Mouse (Mus musculus) limb, embryonic 11.5 days (tissue): ENCODE measurements around the gene Mmd2. TPM values are rescaled to one million over a fixed set of nuclear protein-coding genes. Genes with fewer than 3 reads are reported as not detected.

ENCODE experiments used
- ATAC-seq: fragments of 200-750 bp; cut with Nextera tagmentation; 2 replicates; pipeline ENCODE4 v1.8.0; 2017; ENCODE audit warnings: low read depth; ENCODE audit not compliant: insufficient number of reproducible peaks, low FRiP score, low TSS enrichment
- DNase-seq: peaks from one replicate; pipeline ENCODE4 v3.0.0-alpha.2; 2015; ENCODE audit warnings: low spot score
- H3K27ac ChIP-seq: fragments of 300-500 bp; sonication (generic); replicated peaks from 2 replicates; pipeline ENCODE4 v1.5.1; 2014; ENCODE audit warnings: low read depth, mild to moderate bottlenecking, low read length
- H3K27me3 ChIP-seq: fragments of 300-500 bp; sonication (generic); 2 replicates; pipeline ENCODE4 v1.6.1; 2014; ENCODE audit warnings: mild to moderate bottlenecking, low read length, mixed read lengths; ENCODE audit not compliant: control insufficient read depth, insufficient read depth
- H3K36me3 ChIP-seq: fragments of 300-500 bp; sonication (generic); 2 replicates; pipeline ENCODE4 v1.6.1; 2014; ENCODE audit warnings: mild to moderate bottlenecking, low read length, moderate library complexity, mixed read lengths; ENCODE audit not compliant: control insufficient read depth, insufficient read depth
- H3K4me1 ChIP-seq: fragments of 300-500 bp; sonication (generic); 2 replicates; pipeline ENCODE4 v1.6.1; 2014; ENCODE audit warnings: low read length, mixed read lengths; ENCODE audit not compliant: control insufficient read depth, insufficient read depth
- H3K4me2 ChIP-seq: fragments of 300-500 bp; sonication (generic); 2 replicates; pipeline ENCODE4 v1.6.1; 2014; ENCODE audit warnings: low read depth, mild to moderate bottlenecking, moderate library complexity; ENCODE audit not compliant: severe bottlenecking
- H3K4me3 ChIP-seq: fragments of 300-500 bp; sonication (generic); 2 replicates; pipeline ENCODE4 v1.5.1; 2014; ENCODE audit warnings: low read depth, low read length
- H3K9ac ChIP-seq: fragments of 300-500 bp; sonication (generic); 2 replicates; pipeline ENCODE4 v1.6.1; 2014; ENCODE audit warnings: mild to moderate bottlenecking, low read length
- H3K9me3 ChIP-seq: fragments of 300-500 bp; sonication (generic); 2 replicates; pipeline ENCODE4 v1.6.1; 2016; ENCODE audit warnings: low read length; ENCODE audit not compliant: control insufficient read depth
- WGBS: fragments of 180-500 bp; shearing (Covaris S2); extraction: QIAGEN DNeasy Blood & Tissue Kit; methylation state at CpG from one replicate; pipeline ENCODE4 v1.1.7; 2014; 5-methylcytosine and 5-hydroxymethylcytosine counted together
- polyA plus RNA-seq: library from polyadenylated mRNA; unstranded; fragments of >200 nt; fragmentation: Nextera tagmentation; extraction: Ambion mirVana; gene quantifications from 2 replicates; pipeline ENCODE4 v1.2.1, GENCODE M21; 2014

The Mmd2 gene
- polyA plus RNA-seq, 1 experiment from 2014 or later = 0.59 TPM

DNA sequence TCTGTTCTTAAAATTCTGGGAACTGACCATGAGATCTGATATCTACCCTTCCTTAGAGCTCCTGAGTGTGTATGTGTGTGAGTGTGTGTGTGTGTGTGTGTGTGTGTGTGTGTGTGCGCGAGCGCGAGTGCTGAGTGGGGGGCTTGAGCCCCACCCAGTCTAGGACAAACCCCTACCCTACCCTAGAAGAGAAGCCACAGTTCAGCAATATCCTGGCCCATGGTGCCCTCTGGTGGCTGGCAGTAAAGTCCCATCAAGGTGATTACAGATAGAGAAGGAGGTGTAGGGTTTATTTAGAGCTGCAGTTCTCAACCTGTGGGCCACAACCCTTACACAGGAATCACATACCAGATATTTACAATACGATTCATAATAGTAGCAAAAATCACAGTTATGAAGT lies 11.3 kb upstream of the Mmd2 start:
- DNase-seq (peak; percentile 72), ATAC-seq (peak; percentile 57; the same call in 1 of the 2 replicates)
- Histone ChIP-seq H3K36me3 (no peaks in the 10 kb centered on the region), H3K4me3 (no peak overlapping the region), H3K9ac (no peak overlapping the region), H3K4me1 (no peaks in the 10 kb centered on the region), H3K4me2 (no peak overlapping the region), H3K27ac (no peak overlapping the region), H3K9me3 (no peaks in the 10 kb centered on the region), H3K27me3 (no peaks in the 10 kb centered on the region)
- WGBS = 23% methylated on average over 5 of the region's 5 CpGs

DNA sequence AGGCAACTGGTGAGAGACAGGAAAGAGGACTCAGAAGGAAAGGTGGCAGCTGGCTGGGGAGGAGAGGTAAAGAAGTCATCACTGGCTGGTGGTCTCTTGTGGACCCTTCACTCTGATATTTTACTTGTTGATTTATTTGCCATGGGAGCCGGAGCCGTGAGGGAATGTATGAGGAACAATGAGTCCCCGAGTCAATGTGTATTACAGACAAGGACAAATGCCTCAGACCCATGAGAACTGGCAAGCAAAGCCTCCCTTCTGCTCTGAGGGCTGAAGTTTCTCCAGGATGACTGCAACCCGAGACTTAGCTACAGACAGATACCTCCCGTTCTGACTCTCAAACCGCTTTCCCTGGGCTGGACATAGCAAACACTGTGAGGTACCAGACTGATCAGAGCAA lies 7.7 kb upstream of the Mmd2 start:
- no peaks in the 10 kb centered on the region for H3K4me1 ChIP-seq
- H3K36me3 ChIP-seq = no peaks in the 10 kb centered on the region
- no peak overlapping the region for H3K9ac ChIP-seq
- no peak overlapping the region for H3K27ac ChIP-seq
- H3K27me3 ChIP-seq = no peaks in the 10 kb centered on the region
- no peaks in the 10 kb centered on the region for H3K9me3 ChIP-seq
- no peak overlapping the region for H3K4me2 ChIP-seq
- ATAC-seq = no peak
- 55% methylated on average over 6 of the region's 6 CpGs for WGBS
- DNase-seq = no peak
- H3K4me3 ChIP-seq = no peak overlapping the region

DNA sequence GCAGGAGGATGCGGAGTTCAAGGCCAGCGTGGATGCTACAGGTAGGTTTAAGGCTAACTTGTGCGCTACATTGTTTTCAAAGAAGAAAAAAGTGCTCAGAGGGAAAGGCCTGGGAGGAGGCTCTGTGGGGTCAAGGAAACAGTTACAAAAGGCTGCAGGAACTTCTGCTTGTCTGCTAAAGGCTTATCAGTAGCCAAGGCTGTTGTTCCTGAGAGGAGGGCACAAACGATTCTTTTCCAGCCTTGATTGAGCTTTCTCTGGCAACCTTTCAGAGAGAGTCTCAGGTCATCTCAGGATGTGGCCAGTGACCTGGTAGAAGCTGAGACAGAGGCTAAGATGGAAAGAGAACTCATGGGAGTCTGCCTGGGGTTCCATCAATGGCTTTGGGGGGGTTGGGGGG lies 7.0 kb upstream of the Mmd2 start:
- DNase-seq (no peak), ATAC-seq (no peak)
- Histone ChIP-seq H3K9me3 (no peaks in the 10 kb centered on the region), H3K9ac (no peak overlapping the region), H3K36me3 (no peaks in the 10 kb centered on the region), H3K27me3 (no peaks in the 10 kb centered on the region), H3K4me2 (no peak overlapping the region), H3K4me1 (no peaks in the 10 kb centered on the region), H3K4me3 (no peak overlapping the region), H3K27ac (no peak overlapping the region)
- WGBS = 87% methylated on average over 4 of the region's 4 CpGs

DNA sequence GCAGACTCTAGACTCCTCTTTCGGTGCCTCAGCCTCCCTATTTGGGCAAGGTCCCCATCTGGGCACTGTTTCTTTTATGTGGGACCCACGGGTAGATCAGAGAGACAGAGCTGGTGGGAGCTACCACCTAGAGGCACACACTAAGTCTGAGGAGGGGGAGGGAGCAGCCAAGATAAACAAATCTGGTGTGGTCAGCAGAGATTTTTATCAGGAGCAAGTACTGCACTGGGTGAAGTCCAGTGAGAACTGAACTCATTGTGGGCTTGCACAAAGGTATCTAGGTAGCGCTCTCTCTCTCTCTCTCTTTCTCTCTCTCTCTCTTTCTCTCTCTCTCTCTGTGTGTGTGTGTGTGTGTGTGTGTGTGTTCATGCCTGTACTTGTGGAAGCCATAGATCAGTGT lies 5.9 kb upstream of the Mmd2 start:
- ATAC-seq = no peak
- H3K36me3 ChIP-seq = no peaks in the 10 kb centered on the region
- 62% methylated on average over 3 of the region's 3 CpGs for WGBS

DNA sequence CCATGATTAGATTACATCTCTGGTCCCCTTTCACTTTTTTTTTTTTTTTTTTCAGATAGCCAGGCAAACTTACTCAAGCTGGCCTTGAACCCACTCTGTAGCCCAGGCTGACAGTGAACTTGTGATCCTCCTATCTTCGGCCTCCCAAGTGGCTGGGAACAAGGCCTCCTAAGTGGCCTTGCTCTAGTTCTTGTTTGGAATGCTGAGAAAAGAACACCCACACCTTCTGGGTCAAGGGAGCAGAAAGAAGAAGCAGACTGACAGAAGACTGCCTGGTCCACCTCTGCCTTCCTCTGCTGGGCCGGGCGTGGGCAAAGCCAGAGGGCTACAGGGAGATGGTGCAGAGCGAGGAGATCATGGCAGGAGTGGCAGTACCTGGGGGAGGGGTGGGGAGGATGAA lies 1.8 kb upstream of the Mmd2 start:
- WGBS = 86% methylated on average over 4 of the region's 4 CpGs
- no peaks in the 10 kb centered on the region for H3K36me3 ChIP-seq
- peaks cover 3% of the 10 kb centered on the region; the same call in 1 of the 2 replicates for H3K27me3 ChIP-seq
- no peak for ATAC-seq
- no peak overlapping the region for H3K9ac ChIP-seq
- no peaks in the 10 kb centered on the region for H3K9me3 ChIP-seq
- no peak for DNase-seq
- H3K4me1 ChIP-seq = peaks cover 3% of the 10 kb centered on the region; the same call in 1 of the 2 replicates
- H3K4me2 ChIP-seq = no peak overlapping the region
- no peak overlapping the region for H3K4me3 ChIP-seq
- H3K27ac ChIP-seq = no peak overlapping the region

More for the DNA sequence above, 5.9 kb upstream of the Mmd2 start:
- Histone ChIP-seq H3K4me2 (no peak overlapping the region), H3K4me3 (no peak overlapping the region), H3K4me1 (no peaks in the 10 kb centered on the region), H3K9me3 (no peaks in the 10 kb centered on the region), H3K9ac (no peak overlapping the region), H3K27me3 (no peaks in the 10 kb centered on the region), H3K27ac (no peak overlapping the region)
- DNase-seq = no peak

DNA sequence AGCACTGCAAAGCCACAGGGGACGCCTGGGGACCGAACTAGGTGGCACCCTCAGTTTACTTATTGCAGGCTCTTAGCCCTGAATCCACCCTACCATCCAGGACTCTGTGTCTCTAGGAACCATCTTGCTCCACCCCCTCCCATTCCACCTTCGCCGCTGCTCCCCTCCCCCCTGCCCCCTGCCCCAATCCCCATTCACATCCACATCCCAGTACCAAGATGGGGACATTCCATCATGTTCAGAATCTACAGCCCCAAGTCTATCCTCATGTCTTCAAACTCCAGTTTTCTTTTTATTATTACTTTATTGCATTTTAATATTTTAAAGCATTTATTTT lies 357 bp upstream of the Mmd2 start:
- peak overlapping the region; percentile 74 for H3K4me2 ChIP-seq
- H3K27ac ChIP-seq = no peak overlapping the region
- H3K9ac ChIP-seq = no peak overlapping the region
- H3K4me1 ChIP-seq = peaks cover 3% of the 10 kb centered on the region; the same call in 1 of the 2 replicates
- no peaks in the 10 kb centered on the region for H3K9me3 ChIP-seq
- no peaks in the 10 kb centered on the region for H3K36me3 ChIP-seq
- ATAC-seq (no peak), DNase-seq (no peak)
- H3K27me3 ChIP-seq = peaks cover 3% of the 10 kb centered on the region; the same call in 1 of the 2 replicates
- peak overlapping the region; percentile 37 for H3K4me3 ChIP-seq
- 3% methylated on average over 4 of the region's 4 CpGs for WGBS

DNA sequence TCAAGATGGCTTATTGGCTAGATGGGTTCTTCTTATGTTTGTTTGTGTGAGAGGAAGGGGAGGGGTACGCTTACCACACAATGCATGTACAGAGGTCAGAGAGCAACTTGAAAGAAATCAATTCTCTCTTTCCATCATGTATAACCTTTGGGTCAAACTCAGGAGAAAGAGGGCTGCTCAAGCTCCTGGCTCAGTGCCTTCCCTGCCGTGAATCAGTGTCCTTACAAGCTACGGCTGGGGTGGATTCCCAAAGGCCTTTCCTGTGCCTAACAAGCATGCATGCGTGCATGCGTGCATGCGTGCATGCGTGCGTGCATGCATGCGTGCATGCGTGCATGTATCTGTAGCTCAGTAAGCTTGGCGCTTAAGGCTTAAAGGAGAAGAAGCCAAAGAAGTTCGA lies 3.3 kb downstream of the Mmd2 start:
- DNase-seq = no peak
- H3K4me1 ChIP-seq = peaks cover 3% of the 10 kb centered on the region; the same call in 1 of the 2 replicates
- peaks cover 3% of the 10 kb centered on the region; the same call in 1 of the 2 replicates for H3K27me3 ChIP-seq
- H3K36me3 ChIP-seq = no peaks in the 10 kb centered on the region
- H3K9me3 ChIP-seq = no peaks in the 10 kb centered on the region
- WGBS = 91% methylated on average over 12 of the region's 12 CpGs
- no peak overlapping the region for H3K9ac ChIP-seq
- no peak overlapping the region for H3K27ac ChIP-seq
- no peak for ATAC-seq
- H3K4me3 ChIP-seq = no peak overlapping the region
- no peak overlapping the region for H3K4me2 ChIP-seq

DNA sequence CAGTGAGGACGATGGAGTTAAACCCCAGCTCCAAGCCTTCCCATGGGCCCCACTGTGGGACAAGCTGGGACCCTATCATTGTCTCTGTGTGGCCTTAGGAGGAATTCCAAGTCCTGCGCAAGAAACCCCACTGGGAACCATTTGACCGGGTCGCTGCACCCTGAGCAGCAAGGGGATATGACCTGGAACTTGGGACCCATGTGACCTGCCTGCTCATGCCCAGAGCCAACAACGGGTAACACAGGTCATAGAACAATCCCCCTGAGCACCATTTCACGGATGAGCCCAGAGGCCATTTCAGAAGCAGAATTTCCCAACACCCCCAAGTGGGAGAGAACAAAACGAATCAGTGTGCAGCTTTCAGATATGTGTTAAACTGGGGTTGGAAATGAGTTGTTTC lies 4.2 kb downstream of the Mmd2 start:
- Histone ChIP-seq H3K4me1 (peaks cover 3% of the 10 kb centered on the region; the same call in 1 of the 2 replicates), H3K27me3 (peaks cover 3% of the 10 kb centered on the region; the same call in 1 of the 2 replicates), H3K9me3 (no peaks in the 10 kb centered on the region), H3K9ac (no peak overlapping the region), H3K4me3 (no peak overlapping the region), H3K4me2 (no peak overlapping the region), H3K36me3 (no peaks in the 10 kb centered on the region), H3K27ac (no peak overlapping the region)
- WGBS = 86% methylated on average over 7 of the region's 7 CpGs
- no peak for ATAC-seq
- DNase-seq = no peak

DNA sequence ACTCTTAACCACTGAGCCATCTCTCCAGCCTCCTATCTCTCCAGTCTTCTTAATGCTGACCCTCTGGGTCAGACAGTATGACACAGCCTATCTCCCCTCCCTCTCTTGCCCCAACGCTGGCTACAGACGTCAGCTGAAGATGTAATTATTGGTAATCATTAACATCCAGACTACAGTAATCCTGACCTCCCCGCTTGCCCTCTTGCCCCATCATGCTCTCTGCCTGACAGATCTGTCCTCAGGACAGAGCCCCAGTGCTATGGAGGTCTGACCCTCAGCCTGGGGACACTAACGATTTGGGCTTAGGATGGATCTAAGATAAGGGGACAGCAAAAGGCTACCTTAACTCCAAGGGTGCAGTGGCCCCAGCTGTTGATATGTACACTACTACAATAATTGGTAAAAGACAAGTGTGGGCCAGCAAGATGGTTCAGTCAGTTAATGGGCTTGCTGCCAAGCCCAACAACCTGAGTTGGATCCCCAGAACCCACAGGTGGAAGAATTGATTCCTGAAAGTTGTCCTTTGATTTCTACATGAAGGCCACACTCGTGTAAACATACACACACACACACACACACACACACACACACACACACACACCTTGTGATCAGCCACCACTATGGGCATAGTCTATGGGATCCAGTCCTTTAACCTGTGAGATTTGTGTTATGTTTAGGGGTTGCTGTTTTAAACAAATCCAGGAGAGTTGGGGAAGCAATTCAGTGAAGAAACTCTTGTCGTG lies 10.8 kb downstream of the Mmd2 start:
- no peak overlapping the region for H3K4me3 ChIP-seq
- H3K4me2 ChIP-seq = no peak overlapping the region
- no peak for ATAC-seq
- no peak overlapping the region for H3K27ac ChIP-seq
- H3K27me3 ChIP-seq = no peaks in the 10 kb centered on the region
- no peaks in the 10 kb centered on the region for H3K9me3 ChIP-seq
- DNase-seq = no peak
- 61% methylated on average over 6 of the region's 6 CpGs for WGBS
- no peaks in the 10 kb centered on the region for H3K36me3 ChIP-seq
- H3K4me1 ChIP-seq = no peaks in the 10 kb centered on the region
- no peak overlapping the region for H3K9ac ChIP-seq
